26 mouse cellular contexts compared by ENCODE assay signal in genomic region chr11:118405311-118405710, GRCm38 (mm10). TPM values are rescaled to one million over a fixed set of nuclear protein-coding genes. Genes with fewer than 3 reads are reported as not detected.
A peak's percentile ranks its signal among the peaks of the same experiment; 100 is the strongest.
DNase-seq lines count a peak whose midpoint lies in the region; ATAC-seq lines count a peak whose summit lies in the region.
"Had no signal": no experiment of that assay in that cellular context is flagged by ENCODE, and none has a peak within 500 bp of the region (broad histone marks: within the 10 kb centered on the region; RNA-seq: fewer than 3 reads in every experiment).

No protein-coding gene starts in this region.

- H3K36me3 ChIP-seq in kidney, embryonic 14.5 days (ENCODE audit: control insufficient read depth, insufficient read depth, low read length): peaks cover 38% of the 10 kb centered on the region

- no peak for ATAC-seq in kidney, embryonic 14.5 days (ENCODE audit: low FRiP score, low TSS enrichment)
- ATAC-seq: forebrain, embryonic 14.5 days; hindbrain, postnatal 0 days; intestine, embryonic 15.5 days; midbrain, embryonic 13.5 days; Patski had no signal

- H3K9me3 ChIP-seq in kidney, embryonic 14.5 days (ENCODE audit: control insufficient read depth, low read length): no peaks in the 10 kb centered on the region
- H3K9me3 ChIP-seq: embryonic facial prominence, embryonic 12.5 days; heart, embryonic 10.5 days; heart, embryonic 15.5 days; hindbrain, embryonic 12.5 days; intestine, embryonic 15.5 days; limb, embryonic 13.5 days; lung, embryonic 15.5 days; midbrain, embryonic 13.5 days; neural tube, embryonic 13.5 days had no signal

- DNase-seq in cerebellum, adult 9-10 months: peak; percentile 12
- no peak for DNase-seq in cerebellum, adult 8-10 months
- peak; percentile 7 for DNase-seq in kidney, postnatal 10 days
- peak; percentile 18 to 22 for DNase-seq in right cerebral cortex, postnatal 10 days (ENCODE audit: low spot score in 2 of 2)
- DNase-seq in right cerebral cortex, adult 18-20 months: no peak
- peak; percentile 5 for DNase-seq in urinary bladder, postnatal 10 days (ENCODE audit: low spot score)
- DNase-seq in urinary bladder, adult 18-20 months (ENCODE audit: low spot score in 2 of 2): no peak
- DNase-seq: adrenal gland, postnatal 10 days; embryo, embryonic 11 days; kidney, adult 2 months; kidney, postnatal 14 days; retina, postnatal 1 day had no signal

- H3K4me3 ChIP-seq in kidney, embryonic 14.5 days (ENCODE audit: low read length): no peak overlapping the region
- H3K4me3 ChIP-seq: embryonic facial prominence, embryonic 12.5 days; heart, embryonic 10.5 days; heart, embryonic 15.5 days; hindbrain, embryonic 12.5 days; intestine, embryonic 15.5 days; limb, embryonic 13.5 days; lung, embryonic 15.5 days; midbrain, embryonic 13.5 days; neural tube, embryonic 13.5 days had no signal

- no peak overlapping the region for H3K27ac ChIP-seq in kidney, embryonic 14.5 days (ENCODE audit: low read depth, low read length)
- H3K27ac ChIP-seq: embryonic facial prominence, embryonic 12.5 days; hindbrain, embryonic 12.5 days; hindbrain, postnatal 0 days; intestine, embryonic 15.5 days; limb, embryonic 13.5 days; lung, embryonic 15.5 days; midbrain, embryonic 13.5 days; neural tube, embryonic 13.5 days had no signal

- WGBS in kidney, embryonic 14.5 days: 90% methylated on average over 8 of the region's 8 CpGs

- H3K4me2 ChIP-seq in kidney, embryonic 14.5 days (replicated peaks; ENCODE audit: low read depth, low read length): no peak overlapping the region
- H3K4me2 ChIP-seq: embryonic facial prominence, embryonic 12.5 days; heart, embryonic 15.5 days; hindbrain, embryonic 12.5 days; intestine, embryonic 15.5 days; limb, embryonic 13.5 days; liver, embryonic 11.5 days; lung, embryonic 15.5 days; midbrain, embryonic 13.5 days; neural tube, embryonic 13.5 days had no signal

- H3K4me1 ChIP-seq in kidney, embryonic 14.5 days (ENCODE audit: control insufficient read depth, insufficient read depth, low read length): peaks cover 24% of the 10 kb centered on the region
- H3K4me1 ChIP-seq: hindbrain, embryonic 12.5 days; midbrain, embryonic 13.5 days had no signal

- H3K27me3 ChIP-seq in kidney, embryonic 14.5 days (ENCODE audit: control insufficient read depth, insufficient read depth, low read length): no peaks in the 10 kb centered on the region
- H3K27me3 ChIP-seq: embryonic facial prominence, embryonic 12.5 days; heart, embryonic 15.5 days; hindbrain, embryonic 12.5 days; intestine, embryonic 15.5 days; limb, embryonic 13.5 days; lung, embryonic 15.5 days; midbrain, embryonic 13.5 days; neural tube, embryonic 13.5 days; Patski had no signal

- H3K9ac ChIP-seq in kidney, embryonic 14.5 days (ENCODE audit: low read depth, low read length): no peak overlapping the region
- H3K9ac ChIP-seq: embryonic facial prominence, embryonic 12.5 days; heart, embryonic 15.5 days; hindbrain, embryonic 12.5 days; intestine, embryonic 15.5 days; limb, embryonic 13.5 days; lung, embryonic 15.5 days; midbrain, embryonic 13.5 days; neural tube, embryonic 13.5 days had no signal

RNA-seq across cellular contexts. Expression of gene Lgals3bp, which starts 3.4 kb away (rescaled TPM):
- polyA plus RNA-seq in kidney, embryonic 14.5 days (2014; fragmentation: Nextera tagmentation; extraction: Ambion mirVana): 11.8 and 13.0 TPM in 2 replicates

RNA-seq across cellular contexts. Expression of gene Cant1, which starts 13.6 kb away (rescaled TPM):
- polyA plus RNA-seq in kidney, embryonic 14.5 days (2014; fragmentation: Nextera tagmentation; extraction: Ambion mirVana): 19.0 and 24.1 TPM in 2 replicates

RNA-seq across cellular contexts. Expression of gene C1qtnf1, which starts 22.7 kb away (rescaled TPM):
- 2.8 and 4.0 TPM in 2 replicates for polyA plus RNA-seq in kidney, embryonic 14.5 days (2014; fragmentation: Nextera tagmentation; extraction: Ambion mirVana)

RNA-seq across cellular contexts. Expression of gene Timp2, which starts 49.8 kb away (rescaled TPM):
- 58.7 and 102 TPM in 2 replicates for polyA plus RNA-seq in kidney, embryonic 14.5 days (2014; fragmentation: Nextera tagmentation; extraction: Ambion mirVana)

Comparison
In these comparisons a context has a peak if more than half of its experiments do, and no peak if none do; other contexts are left out.
1. DNase-seq: peak in cerebellum, adult 9-10 months (single experiment), kidney, postnatal 10 days (single experiment), right cerebral cortex, postnatal 10 days (2 of 2) and urinary bladder, postnatal 10 days (single experiment); none in cerebellum, adult 8-10 months (single experiment), right cerebral cortex, adult 18-20 months (single experiment) and urinary bladder, adult 18-20 months (0 of 2).